Mouse (Mus musculus): Measurements from ENCODE around the gene Vax2.

Gene Vax2

GRCm38 (mm10) chr6:83711067-83711675 is at the start of gene Vax2:
Gene Vax2 (plus strand): TSS chr6:83711264.
- in situ Hi-C loops (cut with MboI; ENCODE audit: low sequenced_read_pairs): no loop called here

DNA sequence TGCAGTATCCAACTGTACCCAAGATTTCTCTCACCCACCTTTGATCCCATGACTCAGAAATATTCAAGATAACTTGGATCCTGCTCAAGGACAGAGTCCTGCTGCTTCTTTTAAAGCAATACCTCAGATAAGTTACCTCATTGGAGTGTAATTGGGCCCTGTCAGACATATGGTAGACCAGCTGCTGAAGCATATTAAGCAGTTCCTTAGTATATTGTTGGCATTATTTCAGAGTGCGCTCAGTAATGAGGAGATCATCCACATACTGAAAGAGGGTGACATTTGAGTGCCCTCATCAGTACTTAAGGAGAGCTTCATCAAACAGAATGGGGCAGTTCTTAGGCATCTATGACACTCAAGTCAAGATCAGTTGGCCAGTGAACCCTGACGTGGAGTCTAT is 46.1 kb upstream of the Vax2 start:
- in situ Hi-C loops (cut with MboI; ENCODE audit: low sequenced_read_pairs): no loop called here

DNA sequence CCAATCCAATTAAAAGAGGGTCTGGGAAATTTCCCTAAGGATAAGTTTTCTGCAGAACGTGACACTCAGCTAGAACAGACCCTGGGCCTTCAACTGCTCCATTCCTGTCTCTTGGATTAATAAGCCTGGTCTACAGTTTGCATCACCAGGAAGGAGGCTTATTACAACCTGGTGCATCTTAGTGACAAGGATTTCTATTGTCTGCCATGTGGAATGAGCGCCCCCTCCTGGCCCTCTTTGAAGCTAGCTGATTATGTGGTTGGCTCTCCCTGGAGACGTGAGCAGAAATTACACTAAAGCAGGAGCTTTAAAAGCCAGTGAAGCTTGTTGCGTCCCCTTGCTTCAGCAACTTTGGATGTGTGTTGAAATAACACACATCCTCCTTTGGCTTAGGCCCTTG is 37.7 kb upstream of the Vax2 start:
- in situ Hi-C loops (cut with MboI; ENCODE audit: low sequenced_read_pairs): loop anchor here (10.0 kb wide), 1 partner anchor 79 kb away; no protein-coding TSS in a partner anchor

GRCm38 (mm10) chr6:83677757-83678156 is 33.3 kb upstream of the Vax2 start, which contains the start of gene Cd207:
Gene Cd207 (minus strand): TSS chr6:83677857.
- in situ Hi-C loops (cut with MboI; ENCODE audit: low sequenced_read_pairs): loop anchor here (10.0 kb wide), 1 partner anchor 83 kb away; no protein-coding TSS in a partner anchor

DNA sequence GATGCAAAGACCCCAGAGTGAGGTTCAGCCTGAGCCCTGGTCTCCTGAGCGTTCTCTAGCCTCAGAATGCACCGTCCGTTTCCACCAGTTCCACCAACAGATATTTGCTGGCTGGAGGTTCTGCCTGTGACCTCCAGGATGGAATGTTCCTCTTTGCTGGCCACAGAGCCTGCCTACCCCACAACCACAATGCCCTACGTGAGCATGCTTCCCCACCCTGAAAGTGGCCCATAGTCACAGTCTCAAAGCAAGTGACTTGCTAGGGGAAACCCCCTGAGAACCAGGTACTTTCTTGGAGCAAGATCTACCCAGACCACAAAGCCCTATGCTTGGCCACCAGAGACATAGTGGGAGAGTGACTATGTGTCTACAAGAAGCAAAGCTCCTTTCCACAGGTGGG is 21.7 kb upstream of the Vax2 start:
- in situ Hi-C loops (cut with MboI; ENCODE audit: low sequenced_read_pairs): no loop called here

DNA sequence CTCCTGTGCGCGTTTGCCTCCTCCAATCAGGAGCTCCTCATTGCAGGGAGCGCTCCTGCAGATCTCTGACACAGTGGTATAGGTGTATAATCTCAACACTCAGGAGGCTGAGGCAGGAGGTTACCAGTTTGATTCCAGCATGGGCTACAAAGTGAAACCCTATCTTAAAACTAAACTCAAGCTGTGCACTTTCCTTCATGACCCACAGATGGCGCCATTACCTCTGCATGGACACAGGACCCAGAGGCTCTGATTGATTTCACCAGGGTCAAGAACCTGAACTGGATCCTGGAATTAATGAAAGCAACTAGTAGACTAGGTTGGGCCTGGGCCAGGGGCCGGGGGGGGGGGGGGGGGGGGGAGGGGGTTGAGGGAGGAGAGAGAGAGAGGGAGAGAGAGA is 20.8 kb upstream of the Vax2 start:
- in situ Hi-C loops (cut with MboI; ENCODE audit: low sequenced_read_pairs): no loop called here

- in situ Hi-C loops (cut with MboI; ENCODE audit: low sequenced_read_pairs): no loop called here
These were observed 20.1 kb upstream of the Vax2 start for GRCm38 (mm10) chr6:83690936-83691335.

DNA sequence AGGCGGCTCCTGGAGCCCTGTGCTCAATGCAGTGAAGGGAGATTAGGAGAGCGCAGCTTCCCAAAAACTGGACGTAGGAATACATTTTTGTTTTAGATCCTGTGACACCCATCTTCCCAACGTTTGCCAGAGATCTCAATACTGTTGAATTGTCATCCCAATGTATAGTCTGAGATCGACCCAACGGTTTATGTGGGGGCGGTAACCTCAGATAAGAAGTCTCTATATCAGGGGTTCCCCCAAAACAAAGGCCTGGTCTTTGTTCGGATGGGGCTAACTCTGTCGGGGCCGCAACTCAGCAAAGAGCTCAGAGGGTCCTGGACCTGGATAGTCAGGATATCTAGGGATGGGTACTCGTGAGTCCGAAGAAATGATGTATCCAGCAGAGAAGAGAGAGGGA is 18.1 kb upstream of the Vax2 start:
- in situ Hi-C loops (cut with MboI; ENCODE audit: low sequenced_read_pairs): no loop called here

DNA sequence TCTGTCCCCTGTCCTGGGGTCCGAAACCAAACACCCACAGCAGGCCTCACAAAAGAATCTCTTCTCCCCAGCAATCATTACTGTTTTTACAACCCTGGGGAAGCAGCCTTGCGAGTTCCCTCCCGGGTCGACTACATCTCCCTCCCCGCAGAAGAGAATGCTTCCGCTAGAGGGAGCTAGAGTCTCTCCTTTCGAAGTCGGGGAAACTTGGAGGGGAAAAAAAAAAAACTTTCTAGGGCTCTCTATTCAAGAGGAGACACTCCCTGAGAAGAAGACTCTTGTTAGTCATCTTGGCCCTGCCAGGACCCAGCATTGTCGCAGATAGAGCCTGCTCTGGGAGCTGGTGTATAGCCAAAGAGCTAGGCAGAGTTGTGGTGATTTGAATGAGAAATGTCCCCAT is 17.2 kb upstream of the Vax2 start:
- in situ Hi-C loops (cut with MboI; ENCODE audit: low sequenced_read_pairs): no loop called here

- in situ Hi-C loops (cut with MboI; ENCODE audit: low sequenced_read_pairs): no loop called here
These were observed 15.3 kb upstream of the Vax2 start for GRCm38 (mm10) chr6:83695731-83696130.

- in situ Hi-C loops (cut with MboI; ENCODE audit: low sequenced_read_pairs): no loop called here
These were observed 14.4 kb upstream of the Vax2 start for GRCm38 (mm10) chr6:83696684-83697083.

- in situ Hi-C loops (cut with MboI; ENCODE audit: low sequenced_read_pairs): no loop called here
These were observed 13.1 kb upstream of the Vax2 start for GRCm38 (mm10) chr6:83697932-83698331.

GRCm38 (mm10) chr6:83699971-83700370 is 11.1 kb upstream of the Vax2 start:
- in situ Hi-C loops (cut with MboI; ENCODE audit: low sequenced_read_pairs): no loop called here

GRCm38 (mm10) chr6:83701001-83701400 is 10.1 kb upstream of the Vax2 start:
- in situ Hi-C loops (cut with MboI; ENCODE audit: low sequenced_read_pairs): no loop called here

- in situ Hi-C loops (cut with MboI; ENCODE audit: low sequenced_read_pairs): no loop called here
These were observed 8.7 kb upstream of the Vax2 start for GRCm38 (mm10) chr6:83702146-83702999.

DNA sequence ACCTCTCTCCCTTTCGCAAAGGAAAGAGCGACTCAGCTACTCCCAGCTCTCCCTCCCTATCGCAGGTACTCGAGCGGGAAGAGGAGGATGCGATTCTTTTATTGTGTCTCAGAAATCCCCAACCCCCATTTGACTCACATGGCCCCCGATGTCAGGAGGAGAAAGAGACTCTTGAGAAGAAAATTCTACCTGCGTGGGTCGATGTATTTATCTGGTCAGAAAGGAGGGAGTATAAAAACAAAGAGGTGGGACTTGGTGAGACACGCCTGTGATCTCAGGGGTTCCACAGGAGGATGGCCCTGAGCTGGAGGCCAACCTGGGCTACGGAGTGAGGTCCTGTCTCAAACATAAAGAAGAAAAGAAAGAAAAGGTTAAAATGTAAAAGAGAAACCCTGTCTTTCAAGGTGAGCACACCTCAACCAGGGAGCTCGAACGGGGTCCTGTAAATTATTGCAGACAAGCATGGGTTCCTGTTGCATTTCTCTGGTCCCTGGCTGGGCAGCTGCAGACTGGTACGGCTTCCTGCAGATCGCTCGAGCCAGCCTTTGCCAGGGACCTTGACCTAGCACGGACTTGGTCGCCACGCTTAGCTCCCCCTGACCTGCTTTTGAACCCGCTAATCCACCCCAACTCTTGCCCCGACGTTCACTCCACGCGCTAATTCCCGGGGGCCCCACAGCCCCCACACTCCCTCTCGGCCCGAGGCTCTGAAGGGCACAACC is 7.9 kb upstream of the Vax2 start:
- in situ Hi-C loops (cut with MboI; ENCODE audit: low sequenced_read_pairs): no loop called here

GRCm38 (mm10) chr6:83703722-83704078 is 7.4 kb upstream of the Vax2 start:
- in situ Hi-C loops (cut with MboI; ENCODE audit: low sequenced_read_pairs): no loop called here

GRCm38 (mm10) chr6:83704294-83704693 is 6.8 kb upstream of the Vax2 start:
- in situ Hi-C loops (cut with MboI; ENCODE audit: low sequenced_read_pairs): no loop called here

DNA sequence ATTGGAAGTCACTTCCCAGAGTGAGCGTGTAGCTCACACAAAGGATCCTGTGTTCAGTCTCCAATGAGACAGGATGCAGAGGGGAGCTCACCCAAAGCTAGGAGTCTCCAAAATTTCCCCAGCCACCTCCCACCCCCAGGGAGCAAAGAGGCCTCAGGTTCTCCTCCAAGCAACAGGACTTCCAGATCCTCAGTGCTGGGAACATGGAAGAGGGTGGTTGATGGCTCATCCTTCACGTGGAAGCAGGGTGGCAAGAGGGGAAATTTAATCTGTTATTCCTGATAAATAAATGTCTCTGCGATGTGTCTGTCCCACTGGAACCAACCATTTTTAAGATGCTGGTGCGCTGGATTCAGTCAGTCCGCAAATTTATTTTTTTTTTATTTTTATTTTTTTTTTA is 6.4 kb upstream of the Vax2 start:
- in situ Hi-C loops (cut with MboI; ENCODE audit: low sequenced_read_pairs): no loop called here

- in situ Hi-C loops (cut with MboI; ENCODE audit: low sequenced_read_pairs): no loop called here
These were observed 3.1 kb upstream of the Vax2 start for GRCm38 (mm10) chr6:83707738-83708510.
